ENCODE assay signal across 16 mouse cellular contexts in genomic region chr1:37505348-37505730, GRCm38 (mm10). TPM values are rescaled to one million over a fixed set of nuclear protein-coding genes. Genes with fewer than 3 reads are reported as not detected.
DNase-seq lines count a peak whose midpoint lies in the region; ATAC-seq and TF ChIP-seq lines count a peak whose summit lies in the region.
"Had no signal": no experiment of that assay in that cellular context is flagged by ENCODE, and none has a peak within 500 bp of the region (broad histone marks: within the 10 kb centered on the region; RNA-seq: fewer than 3 reads in every experiment).

No protein-coding gene starts in this region.

- H3K4me2 ChIP-seq in heart, embryonic 15.5 days = no peak overlapping the region
- H3K4me2 ChIP-seq in lung, postnatal 0 days (replicated peaks; ENCODE audit: low read depth, low read length) = no peak overlapping the region
- H3K4me2 ChIP-seq in limb, embryonic 11.5 days (ENCODE audit: low read depth, severe bottlenecking) = no peak overlapping the region
- no peak overlapping the region for H3K4me2 ChIP-seq in stomach, postnatal 0 days (replicated peaks; ENCODE audit: low read depth)
- H3K4me2 ChIP-seq: lung, embryonic 14.5 days; midbrain, embryonic 12.5 days had no signal

- 84% methylated on average over 9 of the region's 9 CpGs for WGBS in heart, embryonic 15.5 days
- 78% methylated on average over 9 of the region's 9 CpGs for WGBS in lung, postnatal 0 days
- 96% methylated on average over 9 of the region's 9 CpGs for WGBS in limb, embryonic 11.5 days
- WGBS in stomach, postnatal 0 days = 83% methylated on average over 9 of the region's 9 CpGs

- no peaks in the 10 kb centered on the region for H3K9me3 ChIP-seq in heart, embryonic 15.5 days (replicated peaks)
- H3K9me3 ChIP-seq in lung, postnatal 0 days (ENCODE audit: low read length) = no peaks in the 10 kb centered on the region
- no peaks in the 10 kb centered on the region for H3K9me3 ChIP-seq in limb, embryonic 11.5 days (ENCODE audit: control insufficient read depth, low read length)
- H3K9me3 ChIP-seq in stomach, postnatal 0 days (ENCODE audit: control insufficient read depth, low read length) = 0 out of 2 replicates have a peak, but pooled peaks cover 2% of the 10 kb centered on the region
- H3K9me3 ChIP-seq: midbrain, embryonic 12.5 days had no signal

- DNase-seq in heart, postnatal 25 days (ENCODE audit: low spot score) = no peak
- DNase-seq in lung, postnatal 0 days (ENCODE audit: low spot score) = no peak
- DNase-seq in lung, postnatal 36 days = no peak
- DNase-seq in limb, embryonic 11.5 days (ENCODE audit: low spot score) = no peak
- DNase-seq in stomach, postnatal 0 days (ENCODE audit: low spot score) = no peak
- no peak for DNase-seq in embryo, embryonic 9.5 days (ENCODE audit: extremely low spot score)
- no peak for DNase-seq in embryo, embryonic 10.5 days (ENCODE audit: low spot score)
- DNase-seq: cerebellum, adult 8-10 months; gastrocnemius, postnatal 36 days; layer of hippocampus, adult 9-11 months; right cerebral cortex, postnatal 14 days had no signal

- H3K27ac ChIP-seq in heart, embryonic 15.5 days = peak overlapping the region; percentile 28
- peak overlapping the region; percentile 69 for H3K27ac ChIP-seq in lung, postnatal 0 days (ENCODE audit: low read length)
- 0 out of 2 replicates have a peak overlapping the region, but pooled peaks have one; percentile 12 for H3K27ac ChIP-seq in limb, embryonic 11.5 days (replicated peaks; ENCODE audit: low read depth, low read length)
- H3K27ac ChIP-seq in stomach, postnatal 0 days (replicated peaks) = peak overlapping the region; percentile 50
- H3K27ac ChIP-seq: midbrain, embryonic 12.5 days had no signal

- TF ChIP-seq EP300 in lung, postnatal 0 days (IDR thresholded peaks at IDR 0.05) = no peak
- no peak for TF ChIP-seq EP300 in stomach, postnatal 0 days (optimal IDR thresholded peaks at IDR 0.05)

- peaks cover 15% of the 10 kb centered on the region for H3K4me1 ChIP-seq in heart, embryonic 15.5 days (replicated peaks)
- no peaks in the 10 kb centered on the region for H3K4me1 ChIP-seq in lung, postnatal 0 days (ENCODE audit: insufficient read depth, low read depth, low read length)
- H3K4me1 ChIP-seq in limb, embryonic 11.5 days (ENCODE audit: control insufficient read depth, insufficient read depth, low read length) = peaks cover 3% of the 10 kb centered on the region
- H3K4me1 ChIP-seq in stomach, postnatal 0 days (replicated peaks; ENCODE audit: control insufficient read depth, insufficient read depth) = peaks cover 9% of the 10 kb centered on the region; the same call in 1 of the 2 replicates
- H3K4me1 ChIP-seq: midbrain, embryonic 12.5 days had no signal

- intact Hi-C loops in heart, postnatal 25 days (cut with DNase I) = no loop called here

- no peaks in the 10 kb centered on the region for H3K27me3 ChIP-seq in heart, embryonic 15.5 days
- no peaks in the 10 kb centered on the region for H3K27me3 ChIP-seq in lung, postnatal 0 days (replicated peaks; ENCODE audit: insufficient read depth, low read length)
- no peaks in the 10 kb centered on the region for H3K27me3 ChIP-seq in limb, embryonic 11.5 days (ENCODE audit: control insufficient read depth, insufficient read depth, low read length)
- no peaks in the 10 kb centered on the region for H3K27me3 ChIP-seq in stomach, postnatal 0 days (ENCODE audit: control insufficient read depth, insufficient read depth, low read length)

- ATAC-seq in heart, embryonic 15.5 days (replicated peaks; ENCODE audit: insufficient number of reproducible peaks, insufficient read depth, low FRiP score, low read depth) = no peak
- peak; percentile 39; the same call in 1 of the 2 replicates for ATAC-seq in lung, postnatal 0 days
- ATAC-seq in limb, embryonic 11.5 days (ENCODE audit: insufficient number of reproducible peaks, low FRiP score, low TSS enrichment, low read depth) = no peak
- no peak for ATAC-seq in stomach, postnatal 0 days (ENCODE audit: low FRiP score, low TSS enrichment)
- ATAC-seq: forebrain, embryonic 16.5 days had no signal

- no peaks in the 10 kb centered on the region for H3K36me3 ChIP-seq in heart, embryonic 15.5 days
- H3K36me3 ChIP-seq in lung, postnatal 0 days (ENCODE audit: insufficient read depth, low read length) = no peaks in the 10 kb centered on the region
- no peaks in the 10 kb centered on the region for H3K36me3 ChIP-seq in limb, embryonic 11.5 days (ENCODE audit: control insufficient read depth, insufficient read depth, low read length)
- H3K36me3 ChIP-seq in stomach, postnatal 0 days (ENCODE audit: control insufficient read depth, insufficient read depth, low read length) = no peaks in the 10 kb centered on the region
- H3K36me3 ChIP-seq: midbrain, embryonic 12.5 days had no signal

- H3K4me3 ChIP-seq in heart, embryonic 15.5 days = no peak overlapping the region
- no peak overlapping the region for H3K4me3 ChIP-seq in lung, postnatal 0 days (ENCODE audit: low read depth, low read length)
- no peak overlapping the region for H3K4me3 ChIP-seq in limb, embryonic 11.5 days (ENCODE audit: low read depth, low read length)
- no peak overlapping the region for H3K4me3 ChIP-seq in stomach, postnatal 0 days (ENCODE audit: low read depth, low read length)
- H3K4me3 ChIP-seq: erythroblast, embryonic 14.5 days; midbrain, embryonic 12.5 days had no signal

- H3K9ac ChIP-seq in heart, embryonic 15.5 days = no peak overlapping the region
- no peak overlapping the region for H3K9ac ChIP-seq in lung, postnatal 0 days (replicated peaks; ENCODE audit: low read depth)
- H3K9ac ChIP-seq in limb, embryonic 11.5 days (ENCODE audit: low read length) = no peak overlapping the region
- H3K9ac ChIP-seq in stomach, postnatal 0 days (ENCODE audit: low read length) = no peak overlapping the region
- H3K9ac ChIP-seq: lung, embryonic 14.5 days; midbrain, embryonic 12.5 days had no signal

- TF ChIP-seq CTCF in lung, postnatal 0 days (IDR thresholded peaks at IDR 0.05) = peak; percentile 28
- peak; percentile 31; the same call in 1 of the 2 replicates for TF ChIP-seq CTCF in stomach, postnatal 0 days (IDR thresholded peaks at IDR 0.05; ENCODE audit: low read depth)

RNA-seq across cellular contexts. Expression of gene Mgat4a, which starts 35.5 kb away (rescaled TPM):
- polyA plus RNA-seq in heart, embryonic 15.5 days (2015; fragmentation: Nextera tagmentation; extraction: Ambion mirVana) = 3.8 and 4.7 TPM in 2 replicates
- total RNA-seq in heart, postnatal 25 days (2021) = 10 to 100 TPM in 1 of 2 experiments, 1 to 10 TPM in 1; 8.6 to 10.8 TPM
- 5.4 and 6.0 TPM in 2 replicates for polyA plus RNA-seq in lung, postnatal 0 days (2015; fragmentation: Nextera tagmentation; extraction: Ambion mirVana)
- polyA plus RNA-seq in limb, embryonic 11.5 days (2014; fragmentation: Nextera tagmentation; extraction: Ambion mirVana) = 6.3 and 7.0 TPM in 2 replicates
- 13.7 and 13.8 TPM in 2 replicates for polyA plus RNA-seq in stomach, postnatal 0 days (2015; fragmentation: Nextera tagmentation; extraction: Ambion mirVana)

Comparison
In these comparisons a context has a peak if more than half of its experiments do, and no peak if none do; other contexts are left out.
1. H3K27ac ChIP-seq: peak in every context shown above with its lines; median percentile 69 in lung, postnatal 0 days; 50 in stomach, postnatal 0 days; 28 in heart, embryonic 15.5 days; 12 in limb, embryonic 11.5 days.